Mouse (Mus musculus): Measurements from ENCODE around the gene Gm4565.
"Not testable (repeated sequence)": the region's sequence is repeated elsewhere in the genome, so short reads cannot be mapped to it uniquely, and the experiment has no call there.

Gm4565 gene

GRCm38 (mm10) chr7:22588027-22588426 lies at the start of gene Gm4565:
Gene Gm4565, minus strand, starts transcription at chr7:22588127.
- not testable (repeated sequence) for DNase-seq (ENCODE audit: inconsistent age in 2 of 2, low spot score in 1 of 2)

GRCm38 (mm10) chr7:22565243-22565642 lies 22.7 kb downstream of the Gm4565 start, which contains the start of gene Gm4201:
Gene Gm4201, minus strand, starts transcription at chr7:22565343.
- DNase-seq (ENCODE audit: inconsistent age in 2 of 2, low spot score in 1 of 2), result not testable (repeated sequence)

GRCm38 (mm10) chr7:22534787-22535186 lies 53.1 kb downstream of the Gm4565 start, which contains the start of gene Gm8677:
Gene Gm8677, minus strand, starts transcription at chr7:22534887.
- DNase-seq (ENCODE audit: inconsistent age in 2 of 2, low spot score in 1 of 2), result not testable (repeated sequence)

Measured in adrenal gland, adult (tissue).